Comparison of ENCODE assay signal across 18 mouse cellular contexts in the genomic region with DNA sequence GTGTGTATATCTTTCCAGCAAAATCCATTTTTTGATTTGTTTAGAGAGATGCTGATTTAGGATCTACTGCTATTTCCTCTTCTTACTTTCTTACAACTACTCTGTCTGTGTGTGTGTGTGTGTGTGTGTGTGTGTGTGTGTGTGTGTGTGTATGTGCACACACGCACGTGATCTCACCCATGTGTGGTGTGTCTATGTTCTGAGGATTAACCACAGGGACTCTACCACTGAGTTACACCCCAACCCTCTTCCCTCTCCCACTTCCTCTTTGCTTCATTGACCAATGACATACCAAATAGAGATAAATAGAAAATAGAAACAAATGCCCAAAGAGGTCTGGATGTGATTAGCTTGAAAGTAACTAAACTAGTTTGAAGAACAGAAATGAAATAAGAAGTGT. TPM values are rescaled to one million over a fixed set of nuclear protein-coding genes. Genes with fewer than 3 reads are reported as not detected.
A peak's percentile ranks its signal among the peaks of the same experiment; 100 is the strongest.
DNase-seq lines count a peak whose midpoint lies in the region; ATAC-seq and TF ChIP-seq lines count a peak whose summit lies in the region.
"Had no signal": no experiment of that assay in that cellular context is flagged by ENCODE, and none has a peak within 500 bp of the region (broad histone marks: within the 10 kb centered on the region; RNA-seq: fewer than 3 reads in every experiment).

No protein-coding gene starts in this region.

- DNase-seq in spleen, adult 2 months (ENCODE audit: low read depth in 1 of 2, low spot score in 2 of 2) = peak; percentile 19 to 35
- DNase-seq in spleen, adult 12 weeks (ENCODE audit: low spot score) = no peak
- DNase-seq in splenic B cell, adult 2 months (ENCODE audit: low read depth, low spot score) = peak; percentile 64
- DNase-seq in right cerebral cortex, postnatal 4 days = no peak
- no peak for DNase-seq in c-Kit-positive CD71-positive TER-119-positive erythroid progenitor cells, embryonic 14.5 days (ENCODE audit: low spot score)
- DNase-seq: adrenal gland, postnatal 25 days; cerebellum, adult 18-20 months; thymus, postnatal 25 days had no signal

- ATAC-seq in common myeloid progenitor, adult 5-6 weeks (replicated peaks; ENCODE audit: low read depth, poor library complexity, severe bottlenecking) = peak; percentile 97
- ATAC-seq: hindbrain, postnatal 0 days had no signal

- peaks cover 12% of the 10 kb centered on the region for H3K79me2 ChIP-seq in macrophage (ENCODE audit: inconsistent target)

- no peak for TF ChIP-seq CTCF in spleen, adult 2 months (IDR thresholded peaks at IDR 0.05; ENCODE audit: extremely low read depth, insufficient read depth, insufficient read length, insufficient replicate concordance)

- H3K4me3 ChIP-seq in spleen, adult 2 months (ENCODE audit: extremely low read depth, insufficient read depth, insufficient read length) = no peak overlapping the region
- H3K4me3 ChIP-seq in macrophage (ENCODE audit: inconsistent target) = no peak overlapping the region
- H3K4me3 ChIP-seq: heart, adult 2 months; midbrain, embryonic 12.5 days; neural tube, embryonic 12.5 days had no signal

- no peaks in the 10 kb centered on the region for H3K27me3 ChIP-seq in spleen, adult 2 months (ENCODE audit: control insufficient read depth, insufficient read depth, low read length)
- H3K27me3 ChIP-seq in splenic B cell, adult 2 months (ENCODE audit: control insufficient read depth, insufficient read depth, low read length, poor library complexity, severe bottlenecking) = no peaks in the 10 kb centered on the region
- H3K27me3 ChIP-seq: midbrain, embryonic 12.5 days; neural tube, embryonic 12.5 days had no signal

- WGBS in spleen, adult 2 months = 4% methylated on average over 2 of the region's 2 CpGs
- WGBS in macrophage (ENCODE audit: missing documents) = no CpG with 5 or more reads among the region's 2 CpGs

- no peak overlapping the region for H3K27ac ChIP-seq in spleen, adult 2 months (ENCODE audit: insufficient read depth, low read length)
- peak overlapping the region; percentile 4 for H3K27ac ChIP-seq in macrophage
- H3K27ac ChIP-seq: heart, adult 2 months; hindbrain, postnatal 0 days; liver, embryonic 14.5 days; midbrain, embryonic 12.5 days; neural tube, embryonic 12.5 days had no signal

- H3K4me1 ChIP-seq in spleen, adult 2 months (ENCODE audit: control insufficient read depth, insufficient read depth, insufficient read length) = peaks cover 7% of the 10 kb centered on the region; the same call in 1 of the 2 replicates
- H3K4me1 ChIP-seq: midbrain, embryonic 12.5 days; neural tube, embryonic 12.5 days had no signal

- TF ChIP-seq POLR2A in spleen, adult 2 months (IDR thresholded peaks at IDR 0.05; ENCODE audit: low read depth, low read length) = no peak

- H3K36me3 ChIP-seq in spleen, adult 2 months (ENCODE audit: control insufficient read depth, insufficient read depth, low read length) = no peaks in the 10 kb centered on the region
- no peaks in the 10 kb centered on the region for H3K36me3 ChIP-seq in macrophage (ENCODE audit: inconsistent target)
- no peaks in the 10 kb centered on the region for H3K36me3 ChIP-seq in splenic B cell, adult 2 months (ENCODE audit: control insufficient read depth, insufficient read depth, low read length, poor library complexity, severe bottlenecking)
- H3K36me3 ChIP-seq: midbrain, embryonic 12.5 days; neural tube, embryonic 12.5 days had no signal

RNA-seq across cellular contexts. Expression of a gene that starts 4.0 kb away (rescaled TPM):
- polyA plus RNA-seq in spleen, adult 2 months (2012; rRNA removed) = 1.9 and 2.5 TPM in 2 replicates
- 2.8 and 2.9 TPM in 2 replicates for total RNA-seq in common myeloid progenitor, adult 5-6 weeks (2017)
- 100 to 1,000 TPM in 1 of 26 experiments, 10 to 100 TPM in 18, 1 to 10 TPM in 7; 1.5 to 109 (median 26.5) TPM for total RNA-seq in macrophage (2018; cell fraction: chromatin; rRNA removed)
- 10 to 100 TPM in 24 of 26 experiments, 1 to 10 TPM in 2; 5.8 to 49.4 (median 21.0) TPM for total RNA-seq in macrophage (2018; cell fraction: cytosol; rRNA removed)
- 100 to 1,000 TPM in 7 of 26 experiments, 10 to 100 TPM in 18, 1 to 10 TPM in 1; 9.6 to 150 (median 48.3) TPM for total RNA-seq in macrophage (2018; cell fraction: nucleus; rRNA removed)
- polyA plus RNA-seq in macrophage (2018) = 5.4 to 21.8 TPM (median 6.4 TPM) in 3 replicates
- total RNA-seq: adrenal gland, postnatal 25 days; heart, adult 2 months; left cerebral cortex, postnatal 25 days had no signal
- polyA plus RNA-seq: cortical plate, adult 2 months; forebrain, embryonic 11.5 days; midbrain, embryonic 12.5 days had no signal

Comparison
In these comparisons a context has a peak if more than half of its experiments do, and no peak if none do; other contexts are left out.
1. DNase-seq: peak in spleen, adult 2 months (2 of 2) and splenic B cell, adult 2 months (single experiment); none in spleen, adult 12 weeks (single experiment), right cerebral cortex, postnatal 4 days (single experiment) and c-Kit-positive CD71-positive TER-119-positive erythroid progenitor cells, embryonic 14.5 days (single experiment).